Mouse (Mus musculus) cerebellum, adult (tissue): ENCODE measurements around the gene Pom121.
A peak's percentile ranks its signal among the peaks of the same experiment; 100 is the strongest.

Experiments
- ATAC-seq: cut with Nextera tagmentation; 2 replicates; pipeline ENCODE4 v1.9.2; 2017; ENCODE audit warnings: mild to moderate bottlenecking, moderate library complexity, mixed read lengths; ENCODE audit not compliant: insufficient number of reproducible peaks, low FRiP score, low TSS enrichment

The Pom121 gene

DNA sequence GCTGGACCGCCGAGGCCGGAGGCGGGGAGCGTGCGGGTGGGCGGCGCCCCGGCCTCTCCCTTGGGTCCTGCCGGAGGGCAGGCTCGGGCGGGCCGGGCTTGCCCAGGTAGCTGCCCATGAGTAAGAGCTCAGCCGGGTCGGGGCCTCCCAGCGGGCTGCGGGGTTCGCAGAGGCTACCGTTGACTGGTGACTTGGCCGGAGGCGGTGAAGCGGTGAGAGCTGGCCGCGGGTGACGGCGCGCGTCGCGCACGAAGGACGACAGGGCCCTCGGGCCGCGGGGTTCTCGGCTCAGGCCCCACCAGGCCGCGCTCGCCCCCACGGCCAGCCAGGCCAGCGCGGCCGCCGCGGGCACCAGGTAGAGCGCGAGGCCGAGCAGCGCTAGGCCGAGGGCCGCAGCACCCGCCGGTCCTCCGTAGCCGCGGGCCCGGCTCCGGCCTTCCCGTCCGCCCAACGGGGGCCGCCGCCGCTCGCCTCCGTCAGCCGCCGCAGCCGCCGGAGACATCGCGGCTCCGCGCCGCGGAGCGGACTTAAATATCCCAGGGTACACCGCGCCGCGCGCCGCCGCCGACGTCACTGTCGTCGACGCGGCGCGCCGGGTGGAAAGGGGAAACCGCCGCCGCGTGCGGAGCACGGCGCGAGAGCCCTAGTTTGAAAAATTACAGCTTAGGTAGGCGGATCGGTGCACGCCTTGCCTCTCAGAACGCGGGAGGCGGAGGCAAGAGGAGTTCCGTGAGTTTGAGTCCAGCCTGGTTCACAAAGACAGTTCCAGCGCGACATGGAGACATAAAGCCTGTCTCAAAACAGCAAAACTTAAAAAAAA, at the start of gene Pom121:
Gene Pom121 (minus strand): TSS at position 543 of the 820 bp plus-strand sequence.
- peak; percentile 79; the same call in 1 of the 2 replicates for ATAC-seq

- ATAC-seq: no peak
Observed at GRCm38 (mm10) chr5:135442430-135442829, 48.1 kb upstream of the Pom121 start.

DNA sequence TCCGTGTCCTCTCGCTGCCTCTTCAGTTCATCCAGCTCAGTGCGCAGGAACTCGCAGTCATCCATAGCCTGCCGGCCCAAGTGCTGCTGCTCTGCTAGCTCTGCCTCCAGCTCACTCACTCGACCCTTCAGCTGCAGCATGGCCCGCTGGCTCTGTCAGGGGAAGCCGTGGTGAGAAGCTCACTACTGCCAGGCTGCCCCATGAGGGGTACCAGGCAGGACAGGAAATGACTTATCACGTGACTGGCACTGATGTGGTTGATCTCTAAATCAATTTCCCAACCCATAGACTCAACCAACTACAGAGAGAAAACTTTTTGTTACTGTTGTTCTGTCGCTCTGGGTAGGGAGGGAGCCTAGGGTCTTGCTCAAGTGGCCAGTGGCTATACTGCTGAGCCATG, 40.7 kb upstream of the Pom121 start:
- ATAC-seq: no peak

DNA sequence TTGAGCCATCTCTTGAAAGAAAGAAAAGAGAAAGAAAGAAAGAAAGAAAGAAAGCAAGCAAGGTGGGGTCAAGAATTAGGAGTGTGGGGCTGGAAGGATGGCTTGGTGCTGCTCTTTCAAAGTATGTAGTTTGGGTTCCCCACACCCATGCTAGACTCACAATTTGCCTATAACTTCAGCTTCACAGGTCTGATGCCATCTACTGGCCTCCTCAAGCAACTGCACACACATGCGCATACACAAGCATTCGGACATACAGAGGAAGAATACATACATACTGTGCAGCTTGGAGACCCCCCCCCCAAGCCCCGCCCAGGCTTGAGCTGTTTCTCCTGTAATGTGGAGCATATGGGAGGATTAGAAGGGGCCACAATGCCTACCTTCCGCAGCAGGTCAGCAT, 39.5 kb upstream of the Pom121 start:
- no peak for ATAC-seq

- ATAC-seq: no peak
Observed at GRCm38 (mm10) chr5:135431111-135431510, 36.8 kb upstream of the Pom121 start.

- no peak for ATAC-seq
Observed at GRCm38 (mm10) chr5:135428786-135429185, 34.4 kb upstream of the Pom121 start.

DNA sequence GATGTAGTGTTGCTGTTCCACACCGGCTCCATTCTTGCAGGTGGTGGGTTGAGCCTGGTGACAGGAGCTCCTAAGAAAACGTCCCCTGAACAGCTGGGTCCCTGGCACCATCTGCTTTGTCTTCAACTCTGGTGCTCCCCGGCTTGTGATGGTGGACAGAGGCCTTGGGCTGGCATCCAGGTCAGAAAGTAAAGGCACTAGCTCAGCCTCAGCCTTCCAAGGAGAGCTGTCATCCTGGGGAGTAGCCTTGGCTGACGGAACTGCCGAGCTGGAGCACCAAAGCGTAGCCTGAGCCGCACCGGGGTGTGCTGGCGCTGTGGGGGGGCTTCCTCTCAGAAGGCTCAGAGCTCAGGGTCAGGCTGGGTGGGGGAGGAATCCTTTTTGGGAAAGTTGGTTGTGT, 15.9 kb upstream of the Pom121 start:
- no peak for ATAC-seq

DNA sequence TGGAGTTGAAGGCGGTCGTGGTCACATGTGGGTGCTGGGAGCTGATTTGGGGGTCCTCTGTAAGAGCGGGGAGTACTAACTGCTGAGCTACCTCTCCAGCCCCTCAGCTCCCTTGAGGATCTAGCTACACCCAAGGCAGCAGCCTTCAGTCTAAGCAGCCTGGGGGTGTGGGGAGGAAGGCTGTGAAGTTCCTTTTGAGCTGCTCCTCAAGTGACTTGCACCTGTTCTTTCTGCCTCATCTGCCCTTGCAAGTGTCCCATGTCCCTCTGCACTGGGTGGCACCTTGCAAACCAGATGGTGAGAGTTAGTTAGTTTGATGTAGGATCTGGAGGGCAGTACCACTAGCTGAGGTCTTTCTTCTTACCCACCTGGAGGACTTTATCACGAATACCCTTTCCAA, 13.8 kb upstream of the Pom121 start:
- no peak for ATAC-seq

DNA sequence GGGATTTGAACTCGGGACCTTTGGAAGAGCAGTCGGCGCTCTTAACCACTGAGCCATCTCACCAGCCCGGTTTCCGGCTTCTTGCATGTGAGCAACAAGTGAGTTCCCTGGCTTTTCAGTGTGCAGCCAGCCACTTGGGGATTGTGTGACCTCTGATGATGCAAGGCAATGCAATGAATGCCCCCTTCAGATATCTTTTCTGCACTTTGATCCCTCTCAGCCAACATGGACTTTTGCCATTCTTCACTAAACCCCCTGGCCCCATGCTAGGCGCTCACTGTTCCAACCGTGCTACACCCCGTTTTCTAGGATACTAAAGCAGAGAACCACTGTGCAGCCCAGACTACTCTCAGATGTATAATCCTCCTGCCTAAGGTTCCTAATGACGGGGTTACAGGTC, 11.1 kb upstream of the Pom121 start:
- no peak for ATAC-seq

DNA sequence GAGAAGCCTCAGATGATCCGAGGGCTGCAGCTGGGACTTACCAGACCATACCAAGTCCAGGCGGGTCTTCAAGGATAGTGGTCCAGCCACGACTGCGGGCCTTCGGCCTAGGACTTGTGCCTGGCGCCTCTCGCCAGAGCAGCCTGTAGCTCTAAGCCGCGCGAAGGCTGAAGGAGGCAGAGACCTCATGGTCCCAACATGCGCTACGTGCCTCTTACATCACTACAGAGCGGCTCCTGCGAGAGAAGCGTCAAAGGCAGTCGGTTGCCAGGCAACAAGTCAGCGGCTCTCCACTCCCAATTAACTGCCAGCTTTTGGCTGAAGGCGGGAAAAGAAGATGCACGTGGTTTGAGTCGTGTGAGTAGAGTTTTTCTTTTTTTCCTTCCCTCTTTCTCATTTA, 10.3 kb upstream of the Pom121 start:
- ATAC-seq: no peak

GRCm38 (mm10) chr5:135400244-135400643, 5.9 kb upstream of the Pom121 start:
- ATAC-seq: no peak

GRCm38 (mm10) chr5:135399382-135399781, 5.0 kb upstream of the Pom121 start:
- no peak for ATAC-seq

DNA sequence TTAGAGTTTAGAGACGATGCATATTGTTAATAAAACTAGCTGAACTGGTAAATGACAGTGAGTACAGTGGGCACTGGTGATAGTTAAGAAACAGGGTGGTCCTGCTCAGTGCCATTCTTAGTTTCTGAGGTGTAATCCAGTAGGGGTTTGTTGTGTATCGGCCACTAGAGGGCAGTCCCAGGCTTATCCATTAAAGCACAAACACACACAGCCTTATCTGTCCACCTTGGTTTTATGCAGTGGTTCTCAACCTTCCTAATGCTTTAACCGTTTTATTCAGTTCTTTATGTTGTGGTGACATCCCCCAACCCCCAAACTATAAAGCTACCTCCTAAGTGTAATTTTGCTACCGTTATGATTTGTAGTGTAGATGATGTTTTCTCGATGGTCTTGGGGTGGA, 1.5 kb upstream of the Pom121 start:
- ATAC-seq: no peak

DNA sequence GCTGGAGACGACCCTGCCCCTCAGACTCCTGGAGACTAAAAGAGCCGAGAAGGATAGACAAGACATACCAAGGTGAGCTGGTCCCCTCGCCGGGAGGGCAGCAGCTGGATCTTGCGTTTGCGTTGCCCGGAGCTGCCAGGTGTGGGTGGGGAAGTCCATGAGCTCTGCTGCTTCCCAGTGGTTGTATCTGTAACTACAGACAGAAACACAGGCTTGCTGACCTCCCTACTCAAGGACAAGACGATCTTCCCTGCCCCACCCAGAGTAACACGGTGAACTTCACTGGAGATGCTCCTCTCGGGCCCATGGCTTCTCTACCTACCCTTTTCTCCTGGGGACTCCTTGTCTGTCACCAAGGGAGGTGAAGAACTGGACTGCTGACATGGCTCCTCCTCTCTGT, 10.6 kb downstream of the Pom121 start:
- ATAC-seq: no peak

- no peak for ATAC-seq
Observed at GRCm38 (mm10) chr5:135382746-135383145, 11.6 kb downstream of the Pom121 start.

GRCm38 (mm10) chr5:135381356-135381925, 12.9 kb downstream of the Pom121 start:
- ATAC-seq: no peak

- no peak for ATAC-seq
Observed at GRCm38 (mm10) chr5:135380681-135381080, 13.7 kb downstream of the Pom121 start.

DNA sequence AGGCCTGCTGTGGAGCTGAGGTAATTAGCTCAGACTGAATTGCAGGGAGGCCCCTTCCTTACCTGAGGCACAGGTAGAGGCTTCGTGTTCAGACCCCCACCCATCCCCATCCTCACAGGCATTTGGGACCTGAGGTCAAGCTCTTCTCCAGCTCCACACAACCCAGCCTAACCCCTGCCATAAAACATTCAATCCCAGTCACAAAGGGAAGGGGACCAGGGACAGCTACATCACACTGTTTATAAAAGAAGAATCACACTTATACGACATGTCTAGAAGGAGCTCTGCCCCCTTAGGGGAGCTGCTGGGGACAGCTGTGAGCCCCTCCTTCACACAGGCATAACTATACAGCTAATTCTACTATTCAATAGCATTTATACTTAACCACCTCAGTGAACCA, 18.0 kb downstream of the Pom121 start:
- ATAC-seq: no peak

DNA sequence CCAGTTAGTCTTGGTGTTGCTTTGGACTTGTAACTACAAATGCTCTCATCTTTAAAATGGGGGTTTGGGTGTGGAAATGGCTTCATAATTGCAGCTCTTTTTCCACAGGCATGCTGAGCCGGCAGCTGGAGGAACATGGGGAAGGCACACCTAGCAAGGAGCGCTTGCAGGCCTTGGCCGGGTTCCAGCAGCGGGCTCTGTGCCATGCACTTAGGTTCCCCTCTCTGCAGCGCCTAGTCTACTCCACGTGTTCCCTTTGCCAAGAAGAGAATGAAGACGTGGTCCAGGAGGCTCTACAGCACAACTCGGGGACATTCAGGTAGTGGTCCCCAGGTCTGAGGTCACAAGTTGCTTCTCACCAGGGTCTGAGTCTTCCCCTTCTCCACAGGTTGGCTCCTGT, 19.2 kb downstream of the Pom121 start:
- no peak for ATAC-seq

DNA sequence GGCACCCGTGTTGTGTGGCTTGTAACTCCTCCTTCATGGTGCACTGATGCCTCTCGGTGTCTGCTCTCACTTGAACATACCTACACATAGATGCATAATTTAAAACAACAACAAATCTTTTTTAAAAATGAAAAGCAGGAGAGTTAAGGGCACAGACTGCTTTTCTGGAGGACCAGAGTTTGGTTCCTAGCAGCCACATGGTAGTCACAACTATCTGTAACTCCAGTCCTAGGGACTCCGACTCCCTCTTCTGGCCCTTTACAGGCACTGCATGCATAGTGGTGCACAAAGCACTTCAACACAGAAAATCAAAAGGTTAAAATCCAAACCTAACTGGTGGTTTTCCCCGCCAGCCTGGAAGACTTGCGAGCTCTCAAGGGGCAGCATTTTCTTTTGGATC, 20.7 kb downstream of the Pom121 start:
- ATAC-seq: no peak

DNA sequence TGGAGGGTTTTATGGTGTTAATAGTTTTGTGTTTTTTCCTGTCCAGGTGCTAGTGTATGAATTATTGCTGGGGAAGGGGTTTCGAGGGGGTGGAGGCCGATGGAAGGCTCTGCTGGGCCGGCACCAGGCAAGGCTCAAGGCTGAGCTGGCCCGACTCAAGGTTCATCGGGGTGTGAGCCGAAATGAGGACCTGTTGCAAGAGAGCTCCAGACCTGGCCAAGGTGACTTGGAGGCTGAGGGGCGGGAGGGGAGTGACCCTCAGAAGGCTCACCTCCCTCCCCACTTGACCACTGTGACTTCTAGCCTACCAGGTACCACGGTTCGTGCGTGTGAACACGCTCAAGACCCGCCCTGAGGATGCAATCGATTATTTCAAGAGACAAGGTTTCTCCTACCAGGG, 23.2 kb downstream of the Pom121 start:
- ATAC-seq: no peak
